Mouse (Mus musculus): ENCODE measurements at regions not wholly inside any gene's neighbourhood (a gene's known extent, or its start where the extent isn't known, plus 50 kb on each side); places are given as distances from the start of the nearest gene placed in this dataset.

GRCm38 (mm10) chr8:43956500-43956899 is 246.7 kb upstream of the Adam34 start:
- no peaks in the 10 kb centered on the region for H3K4me1 ChIP-seq
- H3K36me3 ChIP-seq: no peaks in the 10 kb centered on the region
- DNase-seq (ENCODE audit: low spot score): no peak
- no peaks in the 10 kb centered on the region for H3K9me3 ChIP-seq
- 84% methylated on average over 3 of the region's 3 CpGs for WGBS
- no peak overlapping the region for H3K4me3 ChIP-seq
- no peak overlapping the region for H3K27ac ChIP-seq
- H3K27me3 ChIP-seq (ENCODE audit: insufficient read depth, poor library complexity, severe bottlenecking): no peaks in the 10 kb centered on the region

- H3K4me3 ChIP-seq: peak overlapping the region; percentile 46
- WGBS: 45% methylated on average over 9 of the region's 9 CpGs
- no peak for DNase-seq (ENCODE audit: low spot score)
Observed at GRCm38 (mm10) chr8:43949224-43950021, 239.6 kb upstream of the Adam34 start.

GRCm38 (mm10) chr8:43948807-43949206 is 239.0 kb upstream of the Adam34 start:
- no peak for DNase-seq (ENCODE audit: low spot score)

More at GRCm38 (mm10) chr8:43949224-43950021, 239.6 kb upstream of the Adam34 start:
- no peaks in the 10 kb centered on the region for H3K36me3 ChIP-seq
- no peak overlapping the region; the same call in 1 of the 2 replicates for H3K27ac ChIP-seq
- no peaks in the 10 kb centered on the region for H3K9me3 ChIP-seq
- 0 out of 2 replicates have a peak, but pooled peaks cover 4% of the 10 kb centered on the region for H3K4me1 ChIP-seq
- H3K27me3 ChIP-seq (ENCODE audit: insufficient read depth, poor library complexity, severe bottlenecking): no peaks in the 10 kb centered on the region

GRCm38 (mm10) chr8:43931727-43932126 is 221.9 kb upstream of the Adam34 start:
- no peaks in the 10 kb centered on the region for H3K36me3 ChIP-seq
- H3K9me3 ChIP-seq: no peaks in the 10 kb centered on the region

More at GRCm38 (mm10) chr8:43948807-43949206, 239.0 kb upstream of the Adam34 start:
- Histone ChIP-seq H3K36me3 (no peaks in the 10 kb centered on the region), H3K4me1 (0 out of 2 replicates have a peak, but pooled peaks cover 4% of the 10 kb centered on the region), H3K4me3 (peak overlapping the region; percentile 46), H3K27ac (no peak overlapping the region; the same call in 1 of the 2 replicates), H3K9me3 (no peaks in the 10 kb centered on the region), H3K27me3 (ENCODE audit: insufficient read depth, poor library complexity, severe bottlenecking) (no peaks in the 10 kb centered on the region)
- WGBS: 3% methylated on average over 6 of the region's 6 CpGs

GRCm38 (mm10) chr8:43922982-43923381 is 213.1 kb upstream of the Adam34 start:
- no peaks in the 10 kb centered on the region for H3K4me1 ChIP-seq
- H3K9me3 ChIP-seq: no peaks in the 10 kb centered on the region
- no peak overlapping the region for H3K27ac ChIP-seq
- no peak overlapping the region for H3K4me3 ChIP-seq
- no peak for DNase-seq (ENCODE audit: low spot score)
- WGBS: 73% methylated on average over 3 of the region's 3 CpGs
- H3K36me3 ChIP-seq: no peaks in the 10 kb centered on the region
- H3K27me3 ChIP-seq (ENCODE audit: insufficient read depth, poor library complexity, severe bottlenecking): no peaks in the 10 kb centered on the region

More at GRCm38 (mm10) chr8:43931727-43932126, 221.9 kb upstream of the Adam34 start:
- no peak for DNase-seq (ENCODE audit: low spot score)
- H3K27ac ChIP-seq: no peak overlapping the region
- no peaks in the 10 kb centered on the region for H3K27me3 ChIP-seq (ENCODE audit: insufficient read depth, poor library complexity, severe bottlenecking)
- H3K4me3 ChIP-seq: no peak overlapping the region
- H3K4me1 ChIP-seq: no peaks in the 10 kb centered on the region

- DNase-seq (ENCODE audit: low spot score): no peak
- Histone ChIP-seq H3K9me3 (no peaks in the 10 kb centered on the region), H3K4me3 (no peak overlapping the region), H3K36me3 (no peaks in the 10 kb centered on the region), H3K4me1 (no peaks in the 10 kb centered on the region), H3K27ac (no peak overlapping the region), H3K27me3 (ENCODE audit: insufficient read depth, poor library complexity, severe bottlenecking) (no peaks in the 10 kb centered on the region)
- WGBS: 61% methylated on average over 7 of the region's 7 CpGs
Observed at GRCm38 (mm10) chr8:43921263-43921662, 211.4 kb upstream of the Adam34 start.

GRCm38 (mm10) chr8:43906119-43906518 is 196.3 kb upstream of the Adam34 start:
- Histone ChIP-seq H3K36me3 (no peaks in the 10 kb centered on the region), H3K27me3 (ENCODE audit: insufficient read depth, poor library complexity, severe bottlenecking) (no peaks in the 10 kb centered on the region), H3K4me3 (no peak overlapping the region), H3K4me1 (no peaks in the 10 kb centered on the region), H3K27ac (no peak overlapping the region), H3K9me3 (no peaks in the 10 kb centered on the region)
- DNase-seq (ENCODE audit: low spot score): no peak
- WGBS: 62% methylated on average over 3 of the region's 3 CpGs

- H3K9me3 ChIP-seq: no peaks in the 10 kb centered on the region
- H3K4me1 ChIP-seq: no peaks in the 10 kb centered on the region
- no peak for DNase-seq (ENCODE audit: low spot score)
- no peaks in the 10 kb centered on the region for H3K36me3 ChIP-seq
- H3K27ac ChIP-seq: no peak overlapping the region
- H3K27me3 ChIP-seq (ENCODE audit: insufficient read depth, poor library complexity, severe bottlenecking): no peaks in the 10 kb centered on the region
- no peak overlapping the region for H3K4me3 ChIP-seq
Observed at GRCm38 (mm10) chr8:43895171-43895570, 185.3 kb upstream of the Adam34 start.

- no peak for DNase-seq (ENCODE audit: low spot score)
- WGBS: 87% methylated on average over 3 of the region's 3 CpGs
Observed at GRCm38 (mm10) chr8:43853820-43854590, 144.2 kb upstream of the Adam34 start.

More at GRCm38 (mm10) chr8:43853820-43854590, 144.2 kb upstream of the Adam34 start:
- no peaks in the 10 kb centered on the region for H3K4me1 ChIP-seq
- H3K27me3 ChIP-seq (ENCODE audit: insufficient read depth, poor library complexity, severe bottlenecking): no peaks in the 10 kb centered on the region
- H3K4me3 ChIP-seq: no peak overlapping the region
- H3K36me3 ChIP-seq: no peaks in the 10 kb centered on the region
- H3K27ac ChIP-seq: no peak overlapping the region
- no peaks in the 10 kb centered on the region for H3K9me3 ChIP-seq
